Mouse (Mus musculus) granulocyte monocyte progenitor cell, adult 5-6 weeks (primary cell): ENCODE results near the gene Olfr576. TPM values are rescaled to one million over a fixed set of nuclear protein-coding genes. Genes with fewer than 3 reads are reported as not detected.

Source experiments
- ATAC-seq: replicated peaks from 2 replicates; pipeline ENCODE4 v1.8.0; 2016; ENCODE audit warnings: mild to moderate bottlenecking, moderate TSS enrichment, inconsistent platforms; ENCODE audit not compliant: poor library complexity, severe bottlenecking
- total RNA-seq, 2 experiments: library from RNA; stranded (forward) in 1 of 2; stranded (reverse) in 1 of 2; fragments of 200-712, 200-1000 nt in 1 of 2; fragments of >200 nt in 1 of 2; fragmentation: Nextera tagmentation in 1 of 2; gene quantifications; 2 replicates each; pipeline ENCODE4 v1.2.3; 2014 to 2017

Gene Olfr576
- total RNA-seq (2014; fragmentation: Nextera tagmentation) (not detected in 2 replicates), total RNA-seq (2017) (not detected in 2 replicates)

DNA sequence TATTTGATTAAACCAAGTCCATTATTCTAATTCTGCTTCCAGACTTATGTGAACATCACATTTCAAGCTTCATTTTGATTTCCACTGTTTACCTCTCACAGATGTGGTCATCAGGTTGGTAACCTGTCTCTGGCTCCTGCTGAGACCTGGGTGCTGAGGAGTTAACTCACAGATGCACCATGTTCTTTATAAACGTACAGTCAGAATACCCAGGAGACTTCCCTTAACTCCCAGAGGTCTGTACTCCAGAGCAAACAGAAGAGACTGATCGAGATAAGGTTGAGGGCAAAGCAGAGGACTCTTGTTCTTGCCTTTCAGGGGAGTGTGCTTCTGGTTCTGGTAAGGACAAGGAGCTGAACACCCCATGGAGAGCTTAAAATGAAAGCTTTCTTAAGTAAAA, at the start of gene Olfr576:
Olfr576 (plus strand) TSS at position 301 of the 400 bp plus-strand sequence.
- ATAC-seq, result no peak

DNA sequence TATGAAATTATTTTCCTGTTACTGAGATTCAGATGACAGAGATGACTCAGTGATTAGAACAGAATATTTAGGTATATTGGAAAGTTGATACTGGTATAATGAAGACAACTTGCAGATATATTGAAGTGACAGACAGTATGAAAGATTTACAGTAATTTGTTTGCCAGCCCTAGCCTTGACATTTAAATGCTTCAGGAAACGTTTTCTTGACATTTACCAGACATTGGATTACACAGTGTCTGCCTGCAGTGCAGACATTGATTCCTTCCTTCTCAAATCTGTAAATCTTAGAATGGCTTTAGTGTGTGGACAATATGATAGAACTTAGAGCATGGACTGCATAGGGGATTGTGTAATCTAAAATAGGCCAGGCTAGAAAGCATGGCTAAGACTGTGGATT, 47.2 kb upstream of the Olfr576 start:
- ATAC-seq, result no peak

DNA sequence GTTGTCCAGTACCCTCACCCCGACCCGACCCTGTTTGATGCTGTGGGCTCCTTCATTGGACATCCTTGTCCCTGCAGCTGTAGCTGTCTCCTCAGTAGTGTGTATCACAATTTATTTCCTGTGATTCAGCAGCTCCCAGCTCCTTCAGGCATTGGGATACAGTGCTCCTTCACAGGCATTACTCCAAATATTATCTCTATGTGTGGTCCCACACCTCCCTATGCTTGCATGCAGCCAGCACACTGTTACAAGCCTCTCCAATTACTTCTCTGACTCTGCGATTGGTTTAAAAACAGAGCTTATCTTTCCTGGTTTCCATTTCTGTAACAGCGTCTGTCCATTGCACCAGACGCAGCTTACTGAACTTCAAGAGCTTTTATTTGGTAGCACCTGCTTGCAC, 46.1 kb upstream of the Olfr576 start:
- no peak for ATAC-seq

DNA sequence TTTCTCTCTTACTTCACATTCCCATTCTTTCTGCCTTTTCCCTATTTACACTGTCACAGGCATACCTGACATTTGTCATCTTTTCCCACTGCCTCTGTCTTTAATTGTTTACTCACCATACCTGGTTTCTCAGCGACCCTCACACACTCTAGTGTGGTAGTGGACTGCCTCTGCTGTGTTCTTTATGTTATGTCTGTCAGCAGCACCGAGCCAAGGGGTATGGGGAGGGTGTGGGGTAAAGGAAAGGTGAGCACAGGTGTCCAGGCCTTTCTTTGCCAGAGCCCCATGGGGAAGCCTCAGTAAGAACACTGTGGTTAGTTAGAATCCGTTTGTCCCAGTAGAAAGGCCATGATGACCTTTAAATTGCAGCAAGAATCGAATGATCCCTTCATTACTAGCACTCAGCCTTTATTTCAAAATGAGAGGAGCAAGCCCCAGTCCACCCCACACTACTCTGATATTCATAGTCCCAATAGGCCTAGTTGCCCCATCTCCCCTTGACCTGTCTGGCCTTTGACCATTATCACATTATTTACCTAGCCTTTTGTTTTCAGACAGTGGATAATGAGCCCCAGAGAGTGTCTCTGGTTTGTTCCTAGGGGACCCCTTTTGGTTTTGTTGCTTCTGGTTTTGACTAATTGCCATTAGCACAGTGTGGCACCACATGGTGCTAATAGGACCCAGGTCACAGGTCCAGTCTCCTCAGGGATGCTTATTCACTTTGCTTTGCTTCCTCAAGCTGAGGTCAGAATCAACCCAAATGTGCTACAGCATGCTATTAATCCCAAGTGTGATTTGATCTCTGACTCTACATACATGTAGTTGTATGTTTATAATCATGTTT, 45.2 kb upstream of the Olfr576 start, which contains the start of gene Olfr571:
Olfr571 (minus strand) TSS at position 505 of the 844 bp plus-strand sequence.
- ATAC-seq, result no peak

DNA sequence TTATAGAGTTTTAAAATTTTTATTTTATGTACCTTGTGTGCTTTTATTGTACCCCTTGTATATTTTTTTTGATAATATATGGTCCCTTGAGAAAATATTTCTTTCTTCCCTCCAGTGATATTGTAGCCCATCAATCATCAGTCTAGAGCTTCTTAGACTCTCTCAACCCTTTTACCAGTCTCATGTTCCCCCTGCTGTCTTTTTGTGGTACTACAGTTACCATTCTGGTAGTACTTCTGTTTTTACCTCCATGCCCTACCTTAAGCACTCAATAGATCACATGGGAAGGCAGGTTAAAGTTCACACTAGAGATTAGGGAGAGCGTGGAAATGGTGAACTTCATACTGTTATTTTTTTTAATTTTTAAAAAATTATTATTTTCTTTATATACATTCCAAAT, 42.8 kb upstream of the Olfr576 start:
- peak; percentile 90 for ATAC-seq

DNA sequence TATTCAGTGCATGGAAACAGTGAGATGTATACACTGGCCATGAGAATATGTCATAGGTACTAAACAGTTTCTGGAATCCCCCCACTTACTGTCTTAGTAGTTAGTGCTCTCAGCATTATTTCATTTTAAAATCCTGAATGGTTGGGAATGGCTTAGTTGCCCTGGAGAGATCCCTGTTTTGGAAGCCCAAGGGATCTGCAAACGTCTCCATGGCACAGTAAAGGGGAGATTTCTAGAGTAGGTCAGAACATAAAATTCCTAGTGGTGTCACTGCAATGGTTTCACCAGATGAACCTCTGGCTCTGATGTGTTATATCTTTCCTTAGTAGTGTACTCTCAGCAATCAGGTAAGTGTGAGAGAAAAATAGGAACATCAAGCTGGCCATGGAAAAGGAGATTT, 38.4 kb upstream of the Olfr576 start, which contains the start of gene Olfr572:
Olfr572 (plus strand) TSS at position 301 of the 400 bp plus-strand sequence.
- no peak for ATAC-seq

DNA sequence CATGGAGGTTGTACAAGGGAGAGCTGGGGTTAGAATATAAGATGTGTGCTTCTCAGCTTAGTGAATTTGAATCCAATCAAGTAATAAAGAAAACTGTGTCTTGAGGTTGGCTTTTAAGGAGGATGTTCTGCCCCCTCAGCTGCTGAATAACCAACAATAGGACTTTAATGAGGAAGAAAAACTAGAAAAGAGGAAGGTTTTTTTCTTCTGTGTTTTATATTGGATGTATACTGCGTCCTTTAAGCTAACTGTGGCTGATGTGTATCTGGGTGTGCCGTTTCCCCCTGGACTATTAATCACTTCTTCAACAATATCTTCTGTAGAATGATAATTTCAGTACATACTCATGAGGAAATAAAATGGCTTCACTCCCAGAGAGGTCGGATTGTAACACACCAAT, 35.4 kb upstream of the Olfr576 start:
- ATAC-seq, result peak; percentile 62

DNA sequence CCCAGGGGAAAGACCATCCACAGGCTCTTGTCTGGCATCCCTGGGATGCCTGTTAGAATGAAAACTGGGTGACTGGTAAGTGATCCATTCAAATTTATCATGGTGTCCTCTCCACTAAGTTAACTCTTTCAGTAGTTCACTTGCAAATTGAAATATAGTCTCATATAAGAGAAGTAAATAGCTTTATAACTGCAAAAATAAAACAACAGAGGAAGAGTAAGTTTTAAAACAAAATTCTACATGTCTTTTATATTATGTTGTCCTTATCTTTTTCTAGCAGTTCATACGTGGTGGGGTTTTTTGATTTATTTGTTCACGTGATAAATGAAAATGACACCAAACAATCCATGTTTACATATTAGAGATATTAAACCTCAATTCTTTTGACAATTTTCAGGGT, 20.0 kb upstream of the Olfr576 start, which contains the start of gene Olfr573-ps1:
Olfr573-ps1 (minus strand) TSS at position 101 of the 400 bp plus-strand sequence.
- no peak for ATAC-seq

DNA sequence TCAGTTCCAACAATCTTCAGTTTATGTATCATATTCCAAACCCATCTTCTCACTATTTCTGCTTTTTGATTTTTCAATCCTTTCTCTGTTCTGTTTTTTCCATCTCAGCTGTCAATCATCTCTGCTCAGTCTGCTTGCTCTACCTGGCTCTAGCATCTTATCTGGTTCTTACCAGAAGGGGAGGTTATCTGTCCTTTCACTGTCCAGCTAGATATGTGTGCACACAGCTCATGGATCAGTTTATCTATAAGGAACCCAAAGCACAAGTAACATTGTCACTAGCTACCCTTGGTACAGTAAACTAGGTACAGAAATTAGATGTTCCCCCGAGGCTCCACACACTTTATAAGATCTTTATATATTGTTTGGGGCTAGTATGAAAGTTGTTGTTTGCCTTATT, 19.0 kb upstream of the Olfr576 start:
- ATAC-seq, result no peak

DNA sequence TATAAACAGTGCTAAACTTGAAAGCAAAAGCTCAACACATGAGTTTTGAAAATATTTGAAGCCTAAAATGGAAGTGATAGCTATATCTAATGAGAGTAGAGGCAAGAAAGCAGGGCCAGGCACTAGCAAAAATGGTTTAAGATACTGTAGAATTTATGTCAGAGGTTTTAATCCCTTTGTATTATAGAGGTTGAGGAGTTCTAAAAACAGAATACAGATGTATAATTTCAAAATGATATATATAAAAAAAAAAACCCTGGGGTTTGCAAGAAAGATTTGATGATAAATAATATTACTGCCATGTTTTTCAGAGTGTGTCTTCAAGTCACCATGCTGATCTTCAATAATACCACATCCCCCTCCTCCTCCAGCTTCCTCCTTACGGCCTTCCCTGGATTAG, 14.3 kb upstream of the Olfr576 start, which contains the start of gene Olfr574:
Olfr574 (plus strand) TSS at position 301 of the 400 bp plus-strand sequence.
- ATAC-seq, result no peak

DNA sequence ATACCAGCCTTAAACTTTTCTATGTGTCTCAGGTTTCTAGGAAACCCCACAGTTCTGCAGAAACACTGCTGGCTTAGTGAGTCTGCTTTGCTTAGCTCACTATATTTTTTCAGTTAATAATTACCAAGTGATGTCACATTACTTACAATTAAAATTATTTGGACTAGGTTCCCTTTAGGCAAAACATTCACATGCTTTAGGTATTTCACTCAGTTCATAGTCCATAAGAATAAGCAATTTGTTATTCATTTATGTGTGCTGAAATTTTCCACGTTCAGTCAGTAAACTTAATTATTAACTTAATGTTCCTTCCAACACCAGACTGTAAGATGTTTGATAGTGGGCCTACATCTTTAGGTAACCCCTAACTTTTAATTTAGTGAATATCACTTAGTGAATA, 11.7 kb upstream of the Olfr576 start:
- no peak for ATAC-seq

DNA sequence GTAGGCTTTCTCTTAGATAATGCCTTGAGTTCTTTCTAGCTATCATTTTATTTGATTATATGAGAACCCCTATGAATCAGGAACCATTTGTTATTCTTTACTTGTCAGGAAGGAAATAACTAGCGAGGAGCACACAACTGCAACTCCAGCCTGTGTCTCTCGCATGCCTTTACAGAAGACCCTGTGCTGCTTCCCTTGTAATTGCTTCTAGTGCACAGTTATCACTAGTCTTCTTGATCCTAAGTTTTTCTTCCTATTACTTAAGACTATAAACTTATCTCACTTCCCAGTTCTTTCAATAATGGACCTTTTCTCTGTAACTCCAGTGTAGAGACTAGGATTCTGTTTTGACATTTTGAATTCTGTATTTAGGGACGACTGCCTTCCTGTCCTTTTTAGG, 4.3 kb upstream of the Olfr576 start:
- ATAC-seq, result no peak

DNA sequence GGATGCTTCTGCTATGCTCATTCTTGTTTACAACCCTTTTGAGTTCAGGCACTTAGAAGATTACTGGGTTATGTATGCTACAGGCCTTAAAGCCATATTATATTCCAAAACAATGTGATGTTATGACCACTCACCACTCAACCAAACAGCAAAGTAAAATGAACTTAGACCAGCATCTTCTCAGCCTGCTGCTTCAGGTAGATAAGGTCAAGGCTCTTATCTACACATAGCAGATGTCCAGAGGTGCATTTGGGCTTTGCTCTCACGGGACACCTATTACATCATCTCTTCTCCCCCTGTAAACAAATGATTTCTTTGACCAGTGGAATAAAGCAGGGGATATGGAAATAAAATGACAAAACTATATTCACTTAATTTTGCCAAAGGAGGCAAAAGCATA, 3.9 kb upstream of the Olfr576 start, which contains the start of gene Olfr575:
Olfr575 (minus strand) TSS at position 183 of the 400 bp plus-strand sequence.
- no peak for ATAC-seq

DNA sequence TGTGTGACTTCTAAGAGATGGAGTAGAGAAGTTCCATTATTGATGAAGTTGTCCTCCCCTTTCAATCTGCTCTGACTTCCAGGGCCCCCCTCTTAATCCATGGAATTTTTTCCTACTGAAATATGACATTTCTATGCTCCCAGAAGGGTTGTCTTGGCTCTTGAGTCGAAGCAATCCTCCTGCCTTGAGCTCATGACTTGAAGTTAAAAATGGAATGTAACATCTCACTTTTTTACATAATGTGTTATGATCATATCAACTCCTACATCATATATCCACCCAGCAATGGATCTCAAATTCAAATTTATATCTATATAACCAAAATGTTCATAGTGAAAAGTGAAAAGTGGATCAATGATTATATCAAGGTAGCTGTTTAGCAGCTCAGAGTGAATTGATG, 11.9 kb downstream of the Olfr576 start:
- ATAC-seq, result no peak

DNA sequence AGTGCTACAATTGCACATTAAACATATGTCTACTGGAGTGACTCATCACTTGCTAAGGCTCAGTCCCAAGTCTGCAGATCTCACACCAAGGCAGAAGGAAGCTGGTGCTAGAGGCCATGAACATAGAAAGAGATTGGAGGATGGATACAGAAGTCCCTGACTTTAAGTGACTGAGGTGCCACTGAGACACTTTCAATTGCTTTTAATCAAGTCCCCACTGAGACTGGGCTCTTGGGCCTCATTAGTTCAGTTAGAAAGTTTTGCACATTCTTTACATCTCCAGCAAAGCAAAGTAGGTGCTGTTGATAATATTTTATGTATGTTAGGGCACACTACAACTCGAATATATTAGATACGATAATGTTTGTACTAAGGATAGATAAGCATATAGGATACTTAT, 13.4 kb downstream of the Olfr576 start, which contains the start of gene Olfr577:
Olfr577 (minus strand) TSS at position 101 of the 400 bp plus-strand sequence.
- ATAC-seq, result no peak

DNA sequence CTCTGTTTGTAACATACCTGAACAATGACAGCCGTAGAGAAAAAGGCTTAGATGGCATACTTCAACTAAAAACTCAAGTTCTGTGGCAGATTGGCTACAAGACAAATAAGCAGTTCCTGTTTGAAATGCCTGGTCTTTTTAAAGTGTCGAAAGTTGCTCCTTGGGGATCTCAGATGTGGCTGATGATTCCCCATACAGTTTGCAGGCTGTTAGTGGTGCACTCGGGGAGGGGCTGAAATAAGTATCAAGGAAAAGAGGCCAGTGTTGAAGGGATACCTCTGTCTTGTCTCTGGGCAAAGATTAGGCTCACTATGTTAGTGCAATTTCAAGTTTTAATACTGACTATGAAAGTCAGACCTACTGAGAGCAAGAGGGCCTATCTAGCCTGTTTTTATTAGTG, 26.8 kb downstream of the Olfr576 start, which contains the start of gene Olfr578:
Olfr578 (minus strand) TSS at position 101 of the 400 bp plus-strand sequence.
- no peak for ATAC-seq

Other genes with a start within 250 kb of the Olfr576 start
- gene Olfr33, start 243.6 kb upstream of the Olfr576 start, total RNA-seq (2014; fragmentation: Nextera tagmentation), result not detected in 2 replicates
- not detected in 2 replicates for gene Olfr33, start 243.6 kb upstream of the Olfr576 start, total RNA-seq (2017)
- gene Olfr559, start 235.2 kb upstream of the Olfr576 start, total RNA-seq (2014; fragmentation: Nextera tagmentation), result not detected in 2 replicates
- not detected in 2 replicates for gene Olfr559, start 235.2 kb upstream of the Olfr576 start, total RNA-seq (2017)
- not detected in 2 replicates for gene Olfr560, start 203.3 kb upstream of the Olfr576 start, total RNA-seq (2014; fragmentation: Nextera tagmentation)
- not detected in 2 replicates for gene Olfr560, start 203.3 kb upstream of the Olfr576 start, total RNA-seq (2017)
- gene Olfr78, start 203.2 kb upstream of the Olfr576 start, total RNA-seq (2014; fragmentation: Nextera tagmentation), result not detected in 2 replicates
- not detected in 2 replicates for gene Olfr78, start 203.2 kb upstream of the Olfr576 start, total RNA-seq (2017)
- gene Olfr561, start 191.4 kb upstream of the Olfr576 start, total RNA-seq (2014; fragmentation: Nextera tagmentation), result not detected in 2 replicates
- gene Olfr561, start 191.4 kb upstream of the Olfr576 start, total RNA-seq (2017), result not detected in 2 replicates
- gene Olfr564, start 159.2 kb upstream of the Olfr576 start, total RNA-seq (2014; fragmentation: Nextera tagmentation), result not detected in 2 replicates
- not detected in 2 replicates for gene Olfr564, start 159.2 kb upstream of the Olfr576 start, total RNA-seq (2017)
- not detected in 2 replicates for gene Olfr566, start 103.9 kb upstream of the Olfr576 start, total RNA-seq (2014; fragmentation: Nextera tagmentation)
- gene Olfr566, start 103.9 kb upstream of the Olfr576 start, total RNA-seq (2017), result not detected in 2 replicates
- gene Olfr568, start 85.5 kb upstream of the Olfr576 start, total RNA-seq (2014; fragmentation: Nextera tagmentation), result not detected in 2 replicates
- not detected in 2 replicates for gene Olfr568, start 85.5 kb upstream of the Olfr576 start, total RNA-seq (2017)
- gene Olfr569, start 71.8 kb upstream of the Olfr576 start, total RNA-seq (2014; fragmentation: Nextera tagmentation), result not detected in 2 replicates
- not detected in 2 replicates for gene Olfr569, start 71.8 kb upstream of the Olfr576 start, total RNA-seq (2017)
- not detected in 2 replicates for gene Olfr570, start 68.1 kb upstream of the Olfr576 start, total RNA-seq (2014; fragmentation: Nextera tagmentation)
- not detected in 2 replicates for gene Olfr570, start 68.1 kb upstream of the Olfr576 start, total RNA-seq (2017)
- not detected in 2 replicates for gene Olfr571, start 45.1 kb upstream of the Olfr576 start, total RNA-seq (2014; fragmentation: Nextera tagmentation)
- not detected in 2 replicates for gene Olfr571, start 45.1 kb upstream of the Olfr576 start, total RNA-seq (2017)
- gene Olfr572, start 38.3 kb upstream of the Olfr576 start, total RNA-seq (2014; fragmentation: Nextera tagmentation), result not detected in 2 replicates
- not detected in 2 replicates for gene Olfr572, start 38.3 kb upstream of the Olfr576 start, total RNA-seq (2017)
- gene Olfr573-ps1, start 20.1 kb upstream of the Olfr576 start, total RNA-seq (2014; fragmentation: Nextera tagmentation), result not detected in 2 replicates
- gene Olfr573-ps1, start 20.1 kb upstream of the Olfr576 start, total RNA-seq (2017), result not detected in 2 replicates
- not detected in 2 replicates for gene Olfr574, start 14.2 kb upstream of the Olfr576 start, total RNA-seq (2014; fragmentation: Nextera tagmentation)
- gene Olfr574, start 14.2 kb upstream of the Olfr576 start, total RNA-seq (2017), result not detected in 2 replicates
- gene Olfr575, start 3.9 kb upstream of the Olfr576 start, total RNA-seq (2014; fragmentation: Nextera tagmentation), result not detected in 2 replicates
- gene Olfr575, start 3.9 kb upstream of the Olfr576 start, total RNA-seq (2017), result not detected in 2 replicates
- gene Olfr577, start 13.3 kb downstream of the Olfr576 start, total RNA-seq (2014; fragmentation: Nextera tagmentation), result not detected in 2 replicates
- not detected in 2 replicates for gene Olfr577, start 13.3 kb downstream of the Olfr576 start, total RNA-seq (2017)
- not detected in 2 replicates for gene Olfr578, start 26.7 kb downstream of the Olfr576 start, total RNA-seq (2014; fragmentation: Nextera tagmentation)
- not detected in 2 replicates for gene Olfr578, start 26.7 kb downstream of the Olfr576 start, total RNA-seq (2017)
- gene Olfr582, start 75.4 kb downstream of the Olfr576 start, total RNA-seq (2014; fragmentation: Nextera tagmentation), result not detected in 2 replicates
- gene Olfr582, start 75.4 kb downstream of the Olfr576 start, total RNA-seq (2017), result not detected in 2 replicates
- not detected in 2 replicates for gene Olfr583, start 88.6 kb downstream of the Olfr576 start, total RNA-seq (2014; fragmentation: Nextera tagmentation)
- not detected in 2 replicates for gene Olfr583, start 88.6 kb downstream of the Olfr576 start, total RNA-seq (2017)
- not detected in 2 replicates for gene Olfr584, start 119.2 kb downstream of the Olfr576 start, total RNA-seq (2014; fragmentation: Nextera tagmentation)
- gene Olfr584, start 119.2 kb downstream of the Olfr576 start, total RNA-seq (2017), result not detected in 2 replicates
- not detected in 2 replicates for gene Olfr585, start 135.1 kb downstream of the Olfr576 start, total RNA-seq (2014; fragmentation: Nextera tagmentation)
- not detected in 2 replicates for gene Olfr585, start 135.1 kb downstream of the Olfr576 start, total RNA-seq (2017)
- gene Olfr586, start 163.0 kb downstream of the Olfr576 start, total RNA-seq (2014; fragmentation: Nextera tagmentation), result not detected in 2 replicates
- gene Olfr586, start 163.0 kb downstream of the Olfr576 start, total RNA-seq (2017), result not detected in 2 replicates
- not detected in 2 replicates for gene Olfr588-ps1, start 178.2 kb downstream of the Olfr576 start, total RNA-seq (2014; fragmentation: Nextera tagmentation)
- not detected in 2 replicates for gene Olfr588-ps1, start 178.2 kb downstream of the Olfr576 start, total RNA-seq (2017)
- not detected in 2 replicates for gene Olfr589, start 193.7 kb downstream of the Olfr576 start, total RNA-seq (2014; fragmentation: Nextera tagmentation)
- gene Olfr589, start 193.7 kb downstream of the Olfr576 start, total RNA-seq (2017), result not detected in 2 replicates
- not detected in 2 replicates for gene Olfr591, start 215.7 kb downstream of the Olfr576 start, total RNA-seq (2014; fragmentation: Nextera tagmentation)
- not detected in 2 replicates for gene Olfr591, start 215.7 kb downstream of the Olfr576 start, total RNA-seq (2017)
- gene Olfr592, start 222.1 kb downstream of the Olfr576 start, total RNA-seq (2014; fragmentation: Nextera tagmentation), result not detected in 2 replicates
- not detected in 2 replicates for gene Olfr592, start 222.1 kb downstream of the Olfr576 start, total RNA-seq (2017)
- gene Olfr593, start 249.2 kb downstream of the Olfr576 start, total RNA-seq (2014; fragmentation: Nextera tagmentation), result not detected in 2 replicates
- gene Olfr593, start 249.2 kb downstream of the Olfr576 start, total RNA-seq (2017), result not detected in 2 replicates